ENCODE assay signal across 8 mouse cellular contexts in genomic region chr5:36581259-36581923, GRCm38 (mm10). TPM values are rescaled to one million over a fixed set of nuclear protein-coding genes. Genes with fewer than 3 reads are reported as not detected.
DNase-seq lines count a peak whose midpoint lies in the region; ATAC-seq and TF ChIP-seq lines count a peak whose summit lies in the region.

No protein-coding gene starts in this region.

- peak overlapping the region; percentile 87 for H3K4me2 ChIP-seq in neural tube, embryonic 11.5 days (ENCODE audit: low read depth)
- peak overlapping the region; percentile 98 for H3K4me2 ChIP-seq in limb, embryonic 14.5 days (replicated peaks; ENCODE audit: low read depth, low read length, severe bottlenecking)
- peak overlapping the region; percentile 91 for H3K4me2 ChIP-seq in stomach, embryonic 16.5 days (ENCODE audit: low read depth, low read length)

- H3K27ac ChIP-seq in cerebellum, adult 2 months (ENCODE audit: insufficient read depth, low read length), result no peak overlapping the region
- no peak overlapping the region for H3K27ac ChIP-seq in neural tube, embryonic 11.5 days (ENCODE audit: low read depth, low read length)
- H3K27ac ChIP-seq in limb, embryonic 14.5 days (replicated peaks; ENCODE audit: low read depth, low read length), result no peak overlapping the region
- no peak overlapping the region; the same call in 1 of the 2 replicates for H3K27ac ChIP-seq in stomach, embryonic 16.5 days (ENCODE audit: low read length)

- ATAC-seq in neural tube, embryonic 11.5 days (ENCODE audit: insufficient read depth, low FRiP score, low TSS enrichment), result no peak; the same call in 1 of the 2 replicates
- ATAC-seq in limb, embryonic 14.5 days (ENCODE audit: low FRiP score, low read depth), result no peak; the same call in 1 of the 2 replicates
- ATAC-seq in stomach, embryonic 16.5 days (ENCODE audit: insufficient read depth, low FRiP score), result 0 out of 2 replicates have a peak, but pooled peaks have one; percentile 1

- H3K4me3 ChIP-seq in cerebellum, adult 2 months (replicated peaks; ENCODE audit: insufficient read depth, low read depth, low read length), result peak overlapping the region; percentile 91
- H3K4me3 ChIP-seq in neural tube, embryonic 11.5 days (ENCODE audit: low read depth, low read length), result peak overlapping the region; percentile 62
- H3K4me3 ChIP-seq in limb, embryonic 14.5 days (replicated peaks; ENCODE audit: low read length), result peak overlapping the region; percentile 71
- H3K4me3 ChIP-seq in stomach, embryonic 16.5 days (replicated peaks; ENCODE audit: low read length), result peak overlapping the region; percentile 67

- H3K9ac ChIP-seq in neural tube, embryonic 11.5 days (ENCODE audit: low read length), result peak overlapping the region; percentile 56
- peak overlapping the region; percentile 65 for H3K9ac ChIP-seq in limb, embryonic 14.5 days (ENCODE audit: low read depth, low read length, severe bottlenecking)
- H3K9ac ChIP-seq in stomach, embryonic 16.5 days (ENCODE audit: low read length), result peak overlapping the region; percentile 75

- TF ChIP-seq POLR2A in cerebellum, adult 2 months (IDR thresholded peaks at IDR 0.05; ENCODE audit: borderline replicate concordance, insufficient read depth, low read length), result no peak
- TF ChIP-seq POLR2A in limb, embryonic 14.5 days (IDR thresholded peaks at IDR 0.05; ENCODE audit: borderline replicate concordance, extremely low read depth, insufficient read depth, insufficient read length), result no peak

- 2% methylated on average over 40 of the region's 40 CpGs for WGBS in cerebellum, adult 2 months
- WGBS in neural tube, embryonic 11.5 days, result 1% methylated on average over 38 of the region's 40 CpGs
- WGBS in limb, embryonic 14.5 days, result 2% methylated on average over 28 of the region's 40 CpGs
- WGBS in stomach, embryonic 16.5 days, result 2% methylated on average over 40 of the region's 40 CpGs

- no peaks in the 10 kb centered on the region for H3K27me3 ChIP-seq in cerebellum, adult 2 months (ENCODE audit: control insufficient read depth, insufficient read depth, low read length)
- no peaks in the 10 kb centered on the region for H3K27me3 ChIP-seq in neural tube, embryonic 11.5 days (ENCODE audit: control insufficient read depth, insufficient read depth, low read length)
- no peaks in the 10 kb centered on the region for H3K27me3 ChIP-seq in limb, embryonic 14.5 days (ENCODE audit: control insufficient read depth, insufficient read depth, low read length)
- no peaks in the 10 kb centered on the region for H3K27me3 ChIP-seq in stomach, embryonic 16.5 days (ENCODE audit: control insufficient read depth, insufficient read depth, low read length)

- DNase-seq in cerebellum, adult 2 months, result no peak
- no peak for DNase-seq in cerebellum, adult 18-20 months
- DNase-seq in neural tube, embryonic 11.5 days (ENCODE audit: low spot score), result no peak
- no peak for DNase-seq in neural tube, embryonic 10.5 days (ENCODE audit: extremely low spot score, low spot score)
- DNase-seq in limb, embryonic 14.5 days (ENCODE audit: low spot score), result no peak
- no peak for DNase-seq in thymus, postnatal 10 days (ENCODE audit: low spot score in 2 of 2)
- DNase-seq in adrenal gland, postnatal 36 days, result no peak

- no peaks in the 10 kb centered on the region for H3K36me3 ChIP-seq in neural tube, embryonic 11.5 days (ENCODE audit: control insufficient read depth, insufficient read depth, low read length)
- no peaks in the 10 kb centered on the region for H3K36me3 ChIP-seq in limb, embryonic 14.5 days (ENCODE audit: control insufficient read depth, insufficient read depth, low read length)
- no peaks in the 10 kb centered on the region for H3K36me3 ChIP-seq in stomach, embryonic 16.5 days (ENCODE audit: control insufficient read depth, insufficient read depth, low read length)

- TF ChIP-seq CTCF in cerebellum, adult 2 months (IDR thresholded peaks at IDR 0.05; ENCODE audit: borderline replicate concordance, insufficient read depth, low read depth, low read length), result no peak

- H3K9me3 ChIP-seq in neural tube, embryonic 11.5 days (ENCODE audit: control insufficient read depth, low read length), result no peaks in the 10 kb centered on the region
- H3K9me3 ChIP-seq in limb, embryonic 14.5 days (ENCODE audit: control insufficient read depth, low read length), result no peaks in the 10 kb centered on the region
- no peaks in the 10 kb centered on the region for H3K9me3 ChIP-seq in stomach, embryonic 16.5 days (replicated peaks; ENCODE audit: control insufficient read depth, low read length)

- no peaks in the 10 kb centered on the region for H3K4me1 ChIP-seq in cerebellum, adult 2 months (ENCODE audit: control insufficient read depth, insufficient read depth, low read length)
- H3K4me1 ChIP-seq in neural tube, embryonic 11.5 days (ENCODE audit: control insufficient read depth, insufficient read depth, low read length), result peaks cover 8% of the 10 kb centered on the region; the same call in 1 of the 2 replicates
- no peaks in the 10 kb centered on the region; the same call in 1 of the 2 replicates for H3K4me1 ChIP-seq in limb, embryonic 14.5 days (ENCODE audit: control insufficient read depth, insufficient read depth, low read length)
- H3K4me1 ChIP-seq in stomach, embryonic 16.5 days (ENCODE audit: control insufficient read depth, insufficient read depth, low read length), result 0 out of 2 replicates have a peak, but pooled peaks cover 7% of the 10 kb centered on the region

RNA-seq across cellular contexts. Expression of gene Tbc1d14, which starts 11.7 kb away (rescaled TPM):
- 53.2 and 55.1 TPM in 2 replicates for polyA plus RNA-seq in cerebellum, adult 2 months (2012; rRNA removed)
- polyA plus RNA-seq in neural tube, embryonic 11.5 days (2014; fragmentation: Nextera tagmentation; extraction: Ambion mirVana), result 46.2 and 47.8 TPM in 2 replicates
- 46.6 and 54.6 TPM in 2 replicates for polyA plus RNA-seq in limb, embryonic 14.5 days (2012; rRNA removed)
- 37.9 and 46.3 TPM in 2 replicates for polyA plus RNA-seq in limb, embryonic 14.5 days (2014; fragmentation: Nextera tagmentation; extraction: Ambion mirVana)
- 39.5 and 43.6 TPM in 2 replicates for polyA plus RNA-seq in stomach, embryonic 16.5 days (2015; fragmentation: Nextera tagmentation; extraction: Ambion mirVana)
- 10 to 100 TPM; 41.5 to 44.9 TPM for total RNA-seq in adrenal gland, postnatal 36 days (2021)
